Mouse (Mus musculus) c-Kit-positive CD71-positive TER-119-positive erythroid progenitor cells, embryonic 14.5 days (primary cell): ENCODE results near the gene Clasp2.
A peak's percentile ranks its signal among the peaks of the same experiment; 100 is the strongest.
"Not testable (repeated sequence)": the region's sequence is repeated elsewhere in the genome, so short reads cannot be mapped to it uniquely, and the experiment has no call there.

Experiments
- DNase-seq: peaks from one replicate; pipeline ENCODE4 v3.0.0-alpha.2; 2013; ENCODE audit warnings: low spot score

The Clasp2 gene

GRCm38 (mm10) chr9:113822150-113822549 is 80.9 kb downstream of the Clasp2 start:
- DNase-seq = no peak

- no peak for DNase-seq
Observed at GRCm38 (mm10) chr9:113828719-113829118, 87.4 kb downstream of the Clasp2 start.

GRCm38 (mm10) chr9:113830219-113830618 is 88.9 kb downstream of the Clasp2 start:
- no peak for DNase-seq

- no peak for DNase-seq
Observed at GRCm38 (mm10) chr9:113833481-113833880, 92.2 kb downstream of the Clasp2 start.

GRCm38 (mm10) chr9:113837001-113837400 is 95.7 kb downstream of the Clasp2 start:
- DNase-seq = no peak

- DNase-seq = no peak
Observed at GRCm38 (mm10) chr9:113837461-113837860, 96.2 kb downstream of the Clasp2 start.

GRCm38 (mm10) chr9:113844029-113844428 is 102.8 kb downstream of the Clasp2 start:
- no peak for DNase-seq

GRCm38 (mm10) chr9:113855441-113855840 is 114.2 kb downstream of the Clasp2 start:
- no peak for DNase-seq

GRCm38 (mm10) chr9:113857281-113857928 is 116.1 kb downstream of the Clasp2 start:
- DNase-seq = peak; percentile 7

GRCm38 (mm10) chr9:113857929-113858440 is 116.7 kb downstream of the Clasp2 start:
- peak; percentile 32 for DNase-seq

GRCm38 (mm10) chr9:113859420-113859819 is 118.1 kb downstream of the Clasp2 start:
- DNase-seq = peak; percentile 7

- DNase-seq = peak; percentile 31
Observed at GRCm38 (mm10) chr9:113863370-113863999, 122.2 kb downstream of the Clasp2 start.

GRCm38 (mm10) chr9:113867951-113868350 is 126.7 kb downstream of the Clasp2 start:
- no peak for DNase-seq

- no peak for DNase-seq
Observed at GRCm38 (mm10) chr9:113894903-113895302, 153.6 kb downstream of the Clasp2 start.

GRCm38 (mm10) chr9:113903136-113903535 is 161.9 kb downstream of the Clasp2 start:
- DNase-seq = no peak

GRCm38 (mm10) chr9:113904315-113904714 is 163.0 kb downstream of the Clasp2 start:
- not testable (repeated sequence) for DNase-seq

- peak; percentile 47 for DNase-seq
Observed at GRCm38 (mm10) chr9:113915789-113916188, 174.5 kb downstream of the Clasp2 start.

GRCm38 (mm10) chr9:113922677-113923076 is 181.4 kb downstream of the Clasp2 start:
- no peak for DNase-seq

- DNase-seq = no peak
Observed at GRCm38 (mm10) chr9:113924883-113925282, 183.6 kb downstream of the Clasp2 start.

GRCm38 (mm10) chr9:113928591-113928990 is 187.3 kb downstream of the Clasp2 start:
- DNase-seq = no peak

GRCm38 (mm10) chr9:113929676-113930075 is 188.4 kb downstream of the Clasp2 start:
- no peak for DNase-seq

- DNase-seq = peak; percentile 96
Observed at GRCm38 (mm10) chr9:113930534-113931374, 189.5 kb downstream of the Clasp2 start, which contains the start of gene Ubp1. Ubp1 (plus strand) TSS chr9:113930934.
